Mouse (Mus musculus): Measurements from ENCODE around the gene AW011738. TPM values are rescaled to one million over a fixed set of nuclear protein-coding genes. Genes with fewer than 3 reads are reported as not detected.

Gene AW011738
- total RNA-seq (2023): 1 to 10 TPM; 5.1 to 8.5 TPM

GRCm38 (mm10) chr4:156203001-156203412, at the start of gene AW011738:
Gene AW011738 (plus strand): TSS chr4:156203304.

GRCm38 (mm10) chr4:156197131-156197828, 5.8 kb upstream of the AW011738 start, which contains the start of gene Agrn:
Gene Agrn (minus strand): TSS chr4:156197488.

GRCm38 (mm10) chr4:156200623-156201475, 2.3 kb upstream of the AW011738 start, which contains the start of gene Isg15:
Gene Isg15 (minus strand): TSS chr4:156200818.

GRCm38 (mm10) chr4:156215649-156216048, 12.5 kb downstream of the AW011738 start, which contains the start of gene Perm1:
Gene Perm1 (plus strand): TSS chr4:156215868.

GRCm38 (mm10) chr4:156234701-156235213, 31.7 kb downstream of the AW011738 start, which contains the start of gene Plekhn1:
Gene Plekhn1 (minus strand): TSS chr4:156234857.

GRCm38 (mm10) chr4:156235808-156236533, 32.9 kb downstream of the AW011738 start, which contains the start of gene Noc2l:
Gene Noc2l (plus strand): TSS chr4:156236010.

Other genes with a start within 250 kb of the AW011738 start
- 10 to 100 TPM; 20.5 to 36.9 TPM for gene C1qtnf12, start 241.0 kb upstream of the AW011738 start, total RNA-seq (2023)
- 1 to 10 TPM; 2.0 to 2.4 TPM for gene B3galt6, start 210.7 kb upstream of the AW011738 start, total RNA-seq (2023)
- gene Sdf4, start 210.4 kb upstream of the AW011738 start, total RNA-seq (2023): 100 to 1,000 TPM in 1 of 2 experiments, 10 to 100 TPM in 1; 97.9 to 120 TPM
- 1 to 10 TPM; 1.9 to 2.0 TPM for gene Tnfrsf4, start 189.5 kb upstream of the AW011738 start, total RNA-seq (2023)
- 1 to 10 TPM; 3.9 to 6.7 TPM for gene Tnfrsf18, start 177.1 kb upstream of the AW011738 start, total RNA-seq (2023)
- gene Ttll10, start 143.9 kb upstream of the AW011738 start, total RNA-seq (2023): not detected
- gene 9430015G10Rik, start 93.3 kb upstream of the AW011738 start, total RNA-seq (2023): 10 to 100 TPM; 14.9 to 19.7 TPM
- gene Rnf223, start 72.8 kb upstream of the AW011738 start, total RNA-seq (2023): under 1 TPM; 0.20 to 0.29 TPM
- gene Agrn, start 5.8 kb upstream of the AW011738 start, total RNA-seq (2023): 10 to 100 TPM; 13.3 to 16.7 TPM
- 10 to 100 TPM; 10.3 to 11.6 TPM for gene Isg15, start 2.5 kb upstream of the AW011738 start, total RNA-seq (2023)
- not detected for gene Perm1, start 12.6 kb downstream of the AW011738 start, total RNA-seq (2023)
- gene Plekhn1, start 31.6 kb downstream of the AW011738 start, total RNA-seq (2023): 10 to 100 TPM; 14.7 to 15.2 TPM
- gene Noc2l, start 32.7 kb downstream of the AW011738 start, total RNA-seq (2023): 10 to 100 TPM; 27.6 to 28.7 TPM
- gene Samd11, start 52.4 kb downstream of the AW011738 start, total RNA-seq (2023): 1 to 10 TPM; 3.2 to 3.9 TPM
- not detected for gene Vmn2r-ps159, start 127.8 kb downstream of the AW011738 start, total RNA-seq (2023)